Mouse (Mus musculus) liver, adult 2 months (tissue): ENCODE data around the gene Wnt4.

Experiments
- CTCF ChIP-seq: fragments of 200-500 bp; IDR thresholded peaks from 2 replicates; pipeline ENCODE4 v1.5.1; 2011; ENCODE audit warnings: low read depth, low read length, control low read depth
- POLR2A ChIP-seq: fragments of 200-500 bp; IDR thresholded peaks from 2 replicates; pipeline ENCODE4 v1.6.1; 2011; ENCODE audit warnings: low read length, control low read depth; ENCODE audit not compliant: insufficient read depth; ENCODE audit errors: extremely low read depth

DNA sequence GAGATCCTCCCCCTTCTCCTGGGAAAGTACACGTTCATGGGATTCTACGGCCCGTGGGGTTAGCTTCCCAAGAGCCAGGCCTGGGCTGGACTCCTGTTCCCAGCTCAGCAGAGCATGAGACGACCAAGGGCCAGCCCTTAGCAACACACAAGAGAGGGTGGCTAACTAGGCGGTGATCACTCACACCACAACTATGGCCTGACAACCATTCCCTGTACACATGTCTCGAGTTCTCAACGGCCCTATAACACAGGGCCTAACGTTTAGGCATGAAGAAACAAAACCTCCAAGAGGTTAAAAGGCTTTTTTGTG lies 29.2 kb downstream of the Wnt4 start:
- no peak for TF ChIP-seq POLR2A
- no peak for TF ChIP-seq CTCF
